Mouse (Mus musculus) heart, adult 2 months (tissue): ENCODE results near the gene Ltbp3.

Experiments used
- CTCF ChIP-seq: fragments of 200-600 bp; IDR thresholded peaks from 2 replicates; pipeline ENCODE4 v1.8.1; 2022; ENCODE audit warnings: antibody characterized with exemption, mild to moderate bottlenecking, moderate library complexity
- POLR2A ChIP-seq: fragments of 200-500 bp; IDR thresholded peaks from 2 replicates; pipeline ENCODE4 v1.6.1; 2011; ENCODE audit warnings: mild to moderate bottlenecking, low read depth, low read length, control low read depth; ENCODE audit not compliant: insufficient read depth

GRCm38 (mm10) chr19:5715793-5716688, 24.7 kb upstream of the Ltbp3 start:
- TF ChIP-seq CTCF: peak; percentile 32
- TF ChIP-seq POLR2A: no peak
